Mouse (Mus musculus) limb, embryonic 14.5 days (tissue): ENCODE data around the gene Rsph6a. TPM values are rescaled to one million over a fixed set of nuclear protein-coding genes. Genes with fewer than 3 reads are reported as not detected.
A peak's percentile ranks its signal among the peaks of the same experiment; 100 is the strongest.

Source experiments
- ATAC-seq: fragments of 200-750 bp; cut with Nextera tagmentation; 2 replicates; pipeline ENCODE4 v1.8.0; 2017; ENCODE audit warnings: low read depth, moderate number of reproducible peaks, moderate TSS enrichment; ENCODE audit not compliant: low FRiP score
- DNase-seq: peaks from one replicate; pipeline ENCODE4 v3.0.0-alpha.2; 2015; ENCODE audit warnings: low spot score
- H3K27ac ChIP-seq: fragments of 300-500 bp; sonication (generic); replicated peaks from 2 replicates; pipeline ENCODE4 v1.5.1; 2014; ENCODE audit warnings: low read depth, mild to moderate bottlenecking, low read length, moderate library complexity, mixed read lengths
- H3K27me3 ChIP-seq: fragments of 300-500 bp; sonication (generic); 2 replicates; pipeline ENCODE4 v1.6.1; 2014; ENCODE audit warnings: low read length, mixed read lengths; ENCODE audit not compliant: control insufficient read depth, insufficient read depth
- H3K36me3 ChIP-seq: fragments of 300-500 bp; sonication (generic); 2 replicates; pipeline ENCODE4 v1.6.1; 2014; ENCODE audit warnings: mild to moderate bottlenecking, low read length, moderate library complexity, mixed read lengths; ENCODE audit not compliant: control insufficient read depth, insufficient read depth
- H3K4me1 ChIP-seq: fragments of 300-500 bp; sonication (generic); 2 replicates; pipeline ENCODE4 v1.6.1; 2014; ENCODE audit warnings: antibody characterized with exemption, low read length, mixed read lengths; ENCODE audit not compliant: control insufficient read depth, insufficient read depth
- H3K4me2 ChIP-seq: fragments of 300-500 bp; sonication (generic); replicated peaks from 2 replicates; pipeline ENCODE4 v1.6.1; 2014; ENCODE audit warnings: low read depth, mild to moderate bottlenecking, low read length, moderate library complexity; ENCODE audit not compliant: severe bottlenecking
- H3K4me3 ChIP-seq: fragments of 300-500 bp; sonication (generic); replicated peaks from 2 replicates; pipeline ENCODE4 v1.5.1; 2014; ENCODE audit warnings: low read length
- H3K9ac ChIP-seq: fragments of 300-500 bp; sonication (generic); 2 replicates; pipeline ENCODE4 v1.6.1; 2014; ENCODE audit warnings: mild to moderate bottlenecking, low read depth, low read length, moderate library complexity; ENCODE audit not compliant: severe bottlenecking
- H3K9me3 ChIP-seq: fragments of 300-500 bp; sonication (generic); 2 replicates; pipeline ENCODE4 v1.6.1; 2016; ENCODE audit warnings: low read length; ENCODE audit not compliant: control insufficient read depth
- POLR2A ChIP-seq: fragments of 200-500 bp; IDR thresholded peaks from 2 replicates; pipeline ENCODE4 v1.8.0; 2012; ENCODE audit warnings: inconsistent platforms, mild to moderate bottlenecking, moderate library complexity, borderline replicate concordance; ENCODE audit not compliant: insufficient read depth, insufficient read length; ENCODE audit errors: extremely low read depth
- WGBS: fragments of 180-500 bp; shearing (Covaris S2); extraction: QIAGEN DNeasy Blood & Tissue Kit; methylation state at CpG from one replicate; pipeline ENCODE4 v1.1.7; 2014; 5-methylcytosine and 5-hydroxymethylcytosine counted together
- polyA plus RNA-seq, 2 experiments: library from polyadenylated mRNA; depleted of rRNA in 1 of 2; stranded (reverse) in 1 of 2; unstranded in 1 of 2; fragments of >200 nt; fragmentation: Nextera tagmentation in 1 of 2; extraction: Ambion mirVana in 1 of 2; gene quantifications; 2 replicates each; pipeline versions ENCODE4 v1.2.1 to v1.2.3; 2012 to 2014

Gene Rsph6a
- polyA plus RNA-seq, 2 experiments: 0.04 TPM; not detected in 1

- Histone ChIP-seq H3K4me3 (no peak overlapping the region), H3K27me3 (no peaks in the 10 kb centered on the region), H3K4me2 (peak overlapping the region; percentile 34), H3K9me3 (no peaks in the 10 kb centered on the region), H3K9ac (0 out of 2 replicates have a peak overlapping the region, but pooled peaks have one; percentile 21), H3K36me3 (peaks cover 33% of the 10 kb centered on the region), H3K27ac (no peak overlapping the region), H3K4me1 (no peaks in the 10 kb centered on the region)
- DNase-seq (no peak), ATAC-seq (no peak)
- no peak for TF ChIP-seq POLR2A
- WGBS: 66% methylated on average over 9 of the region's 9 CpGs
Measured at GRCm38 (mm10) chr7:19054777-19055076, 237 bp downstream of the Rsph6a start.

GRCm38 (mm10) chr7:19055108-19055507 is 618 bp downstream of the Rsph6a start:
- ATAC-seq (no peak), DNase-seq (no peak)
- no peak overlapping the region for H3K9ac ChIP-seq
- H3K4me2 ChIP-seq: no peak overlapping the region
- no peak overlapping the region for H3K27ac ChIP-seq
- no peaks in the 10 kb centered on the region for H3K9me3 ChIP-seq
- H3K4me3 ChIP-seq: no peak overlapping the region
- no peaks in the 10 kb centered on the region for H3K27me3 ChIP-seq
- no peaks in the 10 kb centered on the region for H3K4me1 ChIP-seq
- H3K36me3 ChIP-seq: peaks cover 29% of the 10 kb centered on the region
- TF ChIP-seq POLR2A: no peak
- WGBS: 81% methylated on average over 8 of the region's 8 CpGs

- no peaks in the 10 kb centered on the region for H3K9me3 ChIP-seq
- no peak for ATAC-seq
- no peak for DNase-seq
- WGBS: 88% methylated on average over 10 of the region's 10 CpGs
- H3K9ac ChIP-seq: no peak overlapping the region
- no peak overlapping the region for H3K27ac ChIP-seq
- H3K4me1 ChIP-seq: no peaks in the 10 kb centered on the region
- no peak overlapping the region for H3K4me2 ChIP-seq
- H3K4me3 ChIP-seq: no peak overlapping the region
- TF ChIP-seq POLR2A: no peak
- H3K27me3 ChIP-seq: no peaks in the 10 kb centered on the region
- H3K36me3 ChIP-seq: peaks cover 6% of the 10 kb centered on the region
Measured at GRCm38 (mm10) chr7:19057405-19057804, 2.9 kb downstream of the Rsph6a start.

GRCm38 (mm10) chr7:19065896-19066295 is 11.4 kb downstream of the Rsph6a start:
- no peaks in the 10 kb centered on the region for H3K4me1 ChIP-seq
- DNase-seq (no peak), ATAC-seq (no peak)
- 44% methylated on average over 13 of the region's 13 CpGs for WGBS
- H3K4me3 ChIP-seq: peak overlapping the region; percentile 14
- peaks cover 31% of the 10 kb centered on the region for H3K27me3 ChIP-seq
- H3K36me3 ChIP-seq: no peaks in the 10 kb centered on the region
- H3K9me3 ChIP-seq: no peaks in the 10 kb centered on the region
- peak overlapping the region; percentile 25; the same call in 1 of the 2 replicates for H3K4me2 ChIP-seq
- no peak overlapping the region for H3K27ac ChIP-seq
- H3K9ac ChIP-seq: no peak overlapping the region
- no peak for TF ChIP-seq POLR2A

GRCm38 (mm10) chr7:19067063-19067462 is 12.6 kb downstream of the Rsph6a start:
- Histone ChIP-seq H3K9me3 (no peaks in the 10 kb centered on the region), H3K36me3 (no peaks in the 10 kb centered on the region), H3K4me3 (no peak overlapping the region), H3K27ac (no peak overlapping the region), H3K27me3 (peaks cover 31% of the 10 kb centered on the region), H3K9ac (no peak overlapping the region), H3K4me2 (no peak overlapping the region), H3K4me1 (no peaks in the 10 kb centered on the region)
- DNase-seq (no peak), ATAC-seq (no peak)
- 40% methylated on average over 14 of the region's 14 CpGs for WGBS
- no peak for TF ChIP-seq POLR2A

- WGBS: 71% methylated on average over 9 of the region's 14 CpGs
Measured at GRCm38 (mm10) chr7:19067935-19068334, 13.4 kb downstream of the Rsph6a start.

More at GRCm38 (mm10) chr7:19067935-19068334, 13.4 kb downstream of the Rsph6a start:
- Histone ChIP-seq H3K9me3 (no peaks in the 10 kb centered on the region), H3K36me3 (no peaks in the 10 kb centered on the region), H3K4me3 (no peak overlapping the region), H3K9ac (no peak overlapping the region), H3K27me3 (peaks cover 31% of the 10 kb centered on the region), H3K4me2 (no peak overlapping the region), H3K27ac (no peak overlapping the region), H3K4me1 (no peaks in the 10 kb centered on the region)
- DNase-seq: no peak
- ATAC-seq: no peak
- no peak for TF ChIP-seq POLR2A
